ENCODE assay signal across 8 mouse cellular contexts in genomic region chr17:47630678-47631065, GRCm38 (mm10). TPM values are rescaled to one million over a fixed set of nuclear protein-coding genes. Genes with fewer than 3 reads are reported as not detected.
DNase-seq lines count a peak whose midpoint lies in the region; ATAC-seq and TF ChIP-seq lines count a peak whose summit lies in the region.

Gene Usp49, plus strand, starts transcription at chr17:47630690.

- H3K27ac ChIP-seq in cortical plate, adult 2 months (ENCODE audit: insufficient read depth, low read length), result no peak within 1 kb of the TSS
- peak within 1 kb of the TSS; percentile 85 for H3K27ac ChIP-seq in hindbrain, embryonic 11.5 days (ENCODE audit: low read depth, low read length)
- H3K27ac ChIP-seq in midbrain, embryonic 13.5 days, result peak within 1 kb of the TSS; percentile 97

- H3K4me1 ChIP-seq in cortical plate, adult 2 months (ENCODE audit: control insufficient read depth, insufficient read depth, low read length), result peaks cover 3% of the 10 kb centered on the region; the same call in 1 of the 2 replicates
- 0 out of 2 replicates have a peak, but pooled peaks cover 3% of the 10 kb centered on the region for H3K4me1 ChIP-seq in hindbrain, embryonic 11.5 days (replicated peaks; ENCODE audit: control insufficient read depth, insufficient read depth, low read length)
- peaks cover 45% of the 10 kb centered on the region for H3K4me1 ChIP-seq in midbrain, embryonic 13.5 days (replicated peaks)

- no peak for TF ChIP-seq CTCF in cortical plate, adult 2 months (IDR thresholded peaks at IDR 0.05; ENCODE audit: extremely low read depth, insufficient read depth, low read length)

- peak within 1 kb of the TSS; percentile 91 for H3K4me3 ChIP-seq in cortical plate, adult 2 months (ENCODE audit: insufficient read depth, low read length)
- peak within 1 kb of the TSS; percentile 65 for H3K4me3 ChIP-seq in hindbrain, embryonic 11.5 days (ENCODE audit: low read depth, low read length)
- H3K4me3 ChIP-seq in midbrain, embryonic 13.5 days (replicated peaks), result peak within 1 kb of the TSS; percentile 72

- no peaks in the 10 kb centered on the region for H3K27me3 ChIP-seq in hindbrain, embryonic 11.5 days (ENCODE audit: control insufficient read depth, insufficient read depth, low read length)
- H3K27me3 ChIP-seq in midbrain, embryonic 13.5 days, result no peaks in the 10 kb centered on the region

- H3K36me3 ChIP-seq in hindbrain, embryonic 11.5 days (ENCODE audit: control insufficient read depth, insufficient read depth, low read length), result no peaks in the 10 kb centered on the region
- H3K36me3 ChIP-seq in midbrain, embryonic 13.5 days, result peaks cover 10% of the 10 kb centered on the region

- H3K9me3 ChIP-seq in hindbrain, embryonic 11.5 days (ENCODE audit: control insufficient read depth, low read length), result no peaks in the 10 kb centered on the region
- H3K9me3 ChIP-seq in midbrain, embryonic 13.5 days, result no peaks in the 10 kb centered on the region

- DNase-seq in left cerebral cortex, postnatal 10 days (ENCODE audit: extremely low spot score in 1 of 2, low spot score in 2 of 2), result no peak
- no peak for DNase-seq in left cerebral cortex, postnatal 25 days (ENCODE audit: low spot score in 2 of 2)
- no peak for DNase-seq in hindbrain, embryonic 11.5 days (ENCODE audit: low spot score)
- DNase-seq in adrenal gland, adult (ENCODE audit: inconsistent age in 2 of 2, low spot score in 1 of 2), result no peak
- DNase-seq in cerebellum, postnatal 10 days, result no peak

- 0% methylated on average over 3 of the region's 3 CpGs for WGBS in hindbrain, embryonic 11.5 days
- 2% methylated on average over 3 of the region's 3 CpGs for WGBS in midbrain, embryonic 13.5 days

- intact Hi-C loops in left cerebral cortex, postnatal 10 days (cut with DNase I), result loop anchor here (5.0 kb wide), 1 partner anchor 42 kb away; no protein-coding TSS in a partner anchor
- intact Hi-C loops in left cerebral cortex, postnatal 25 days (cut with DNase I), result no loop called here

- H3K9ac ChIP-seq in hindbrain, embryonic 11.5 days (ENCODE audit: low read depth, low read length), result peak within 1 kb of the TSS; percentile 79
- H3K9ac ChIP-seq in midbrain, embryonic 13.5 days (replicated peaks), result peak within 1 kb of the TSS; percentile 84

- no peak for TF ChIP-seq POLR2A in cortical plate, adult 2 months (IDR thresholded peaks at IDR 0.05; ENCODE audit: extremely low read depth, insufficient read depth, low read length)

- no peak for ATAC-seq in hindbrain, embryonic 11.5 days (ENCODE audit: low FRiP score)
- no peak for ATAC-seq in midbrain, embryonic 13.5 days
- no peak for ATAC-seq in activated CD4-positive, CD25-positive, alpha-beta regulatory T cell, adult 4 months

- peak within 1 kb of the TSS; percentile 86 for H3K4me2 ChIP-seq in hindbrain, embryonic 11.5 days (replicated peaks; ENCODE audit: low read depth, low read length)
- H3K4me2 ChIP-seq in midbrain, embryonic 13.5 days (replicated peaks), result peak within 1 kb of the TSS; percentile 76

RNA-seq across cellular contexts. Expression of gene Usp49, which starts in this region (rescaled TPM):
- total RNA-seq in left cerebral cortex, postnatal 10 days (2021), result 10 to 100 TPM; 14.8 to 15.1 TPM
- total RNA-seq in left cerebral cortex, postnatal 25 days (2021), result 10 to 100 TPM in 1 of 2 experiments, 1 to 10 TPM in 1; 9.9 to 11.6 TPM
- polyA plus RNA-seq in cortical plate, adult 2 months (2012; rRNA removed), result 12.4 and 12.5 TPM in 2 replicates
- polyA plus RNA-seq in hindbrain, embryonic 11.5 days (2014; fragmentation: Nextera tagmentation; extraction: Ambion mirVana), result 8.7 and 9.1 TPM in 2 replicates
- polyA plus RNA-seq in midbrain, embryonic 13.5 days (2015; fragmentation: Nextera tagmentation; extraction: Ambion mirVana), result 10.0 and 10.8 TPM in 2 replicates
- polyA plus RNA-seq in activated CD4-positive, CD25-positive, alpha-beta regulatory T cell, adult 4 months (2017; shearing (Covaris generic)), result under 1 TPM; 0.60 to 0.71 TPM
